Mouse (Mus musculus) forebrain, embryonic 12.5 days (tissue): ENCODE data around the gene Endov. TPM values are rescaled to one million over a fixed set of nuclear protein-coding genes. Genes with fewer than 3 reads are reported as not detected.
A peak's percentile ranks its signal among the peaks of the same experiment; 100 is the strongest.

Source experiments
- ATAC-seq: fragments of 200-750 bp; cut with Nextera tagmentation; 2 replicates; pipeline ENCODE4 v1.8.0; 2017; ENCODE audit warnings: moderate TSS enrichment; ENCODE audit not compliant: low FRiP score
- H3K27ac ChIP-seq: fragments of 300-500 bp; sonication (generic); 2 replicates; pipeline ENCODE4 v1.5.1; 2016; ENCODE audit warnings: mild to moderate bottlenecking
- H3K27me3 ChIP-seq: fragments of 300-500 bp; sonication (generic); 2 replicates; pipeline ENCODE4 v1.6.1; 2016; ENCODE audit warnings: mild to moderate bottlenecking
- H3K36me3 ChIP-seq: fragments of 300-500 bp; sonication (generic); replicated peaks from 2 replicates; pipeline ENCODE4 v1.6.1; 2016; ENCODE audit warnings: mild to moderate bottlenecking
- H3K4me1 ChIP-seq: fragments of 300-500 bp; sonication (generic); 2 replicates; pipeline ENCODE4 v1.6.1; 2016
- H3K4me2 ChIP-seq: fragments of 300-500 bp; sonication (generic); 2 replicates; pipeline ENCODE4 v1.6.1; 2016; ENCODE audit warnings: mild to moderate bottlenecking, moderate library complexity
- H3K4me3 ChIP-seq: fragments of 300-500 bp; sonication (generic); replicated peaks from 2 replicates; pipeline ENCODE4 v1.5.1; 2016; ENCODE audit warnings: mild to moderate bottlenecking
- H3K9ac ChIP-seq: fragments of 300-500 bp; sonication (generic); 2 replicates; pipeline ENCODE4 v1.6.1; 2016; ENCODE audit warnings: mild to moderate bottlenecking
- H3K9me3 ChIP-seq: fragments of 300-500 bp; sonication (generic); 2 replicates; pipeline ENCODE4 v1.6.1; 2016
- WGBS: fragments of 180-500 bp; shearing (Covaris S2); methylation state at CpG from one replicate; pipeline ENCODE4 v1.1.7; 2016; 5-methylcytosine and 5-hydroxymethylcytosine counted together
- polyA plus RNA-seq: library from polyadenylated mRNA; unstranded; fragments of >200 nt; fragmentation: Nextera tagmentation; extraction: Ambion mirVana; gene quantifications from 2 replicates; pipeline ENCODE4 v1.2.1, GENCODE M21; 2016

Endov gene
- polyA plus RNA-seq, 1 experiment from 2014 or later: 23.5 TPM

DNA sequence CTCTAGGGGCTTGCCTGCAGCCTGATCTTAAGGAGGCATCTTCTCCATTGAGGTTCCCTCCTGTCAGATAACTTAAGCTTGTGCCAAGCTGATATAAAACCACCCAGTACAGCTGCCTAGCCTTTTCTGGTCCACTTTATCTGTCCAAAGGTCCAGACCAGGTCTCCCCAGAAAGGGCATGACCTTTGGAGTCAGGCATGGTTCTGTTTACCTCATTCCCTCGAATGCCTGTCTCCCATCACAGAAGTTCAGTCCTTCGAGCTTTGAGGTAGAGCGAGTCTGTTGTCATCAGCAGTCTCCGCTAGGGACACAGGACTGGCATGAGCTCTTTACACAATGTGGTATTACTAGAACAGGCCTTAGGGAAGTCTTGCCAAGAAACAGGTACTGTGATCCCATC is 15.2 kb downstream of the Endov start:
- Histone ChIP-seq H3K36me3 (peaks cover 68% of the 10 kb centered on the region), H3K4me1 (peaks cover 26% of the 10 kb centered on the region)
- WGBS: 92% methylated on average over 4 of the region's 4 CpGs

DNA sequence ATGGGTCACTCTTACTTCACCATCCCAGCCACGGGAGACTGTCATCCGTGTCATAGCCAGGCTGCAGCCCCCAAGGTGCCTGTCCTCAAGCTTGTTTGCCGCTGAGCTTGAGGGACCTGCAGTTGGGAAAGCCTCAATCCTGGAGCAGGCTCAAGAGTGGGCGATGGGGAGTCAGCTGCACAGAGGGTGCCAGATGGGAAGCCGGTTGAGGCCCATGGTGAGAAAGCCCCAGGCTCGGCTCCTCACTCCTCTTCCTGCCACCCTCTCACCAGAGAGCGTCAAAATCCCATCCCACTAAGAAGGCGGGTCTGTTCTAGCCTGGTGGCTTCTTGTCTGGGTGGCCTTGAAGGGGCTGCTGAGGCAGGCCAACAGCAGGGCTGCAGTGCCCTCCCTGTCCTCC is 16.6 kb downstream of the Endov start:
- ATAC-seq: no peak
- H3K27ac ChIP-seq: 0 out of 2 replicates have a peak overlapping the region, but pooled peaks have one; percentile 1
- 90% methylated on average over 8 of the region's 8 CpGs for WGBS
- H3K36me3 ChIP-seq: peaks cover 54% of the 10 kb centered on the region
- peaks cover 35% of the 10 kb centered on the region for H3K4me1 ChIP-seq
- no peak overlapping the region for H3K4me3 ChIP-seq
- no peak overlapping the region for H3K9ac ChIP-seq
- H3K9me3 ChIP-seq: no peaks in the 10 kb centered on the region
- H3K27me3 ChIP-seq: no peaks in the 10 kb centered on the region
- H3K4me2 ChIP-seq: no peak overlapping the region

More for the DNA sequence above, 15.2 kb downstream of the Endov start:
- no peaks in the 10 kb centered on the region for H3K9me3 ChIP-seq
- no peak for ATAC-seq
- H3K27me3 ChIP-seq: no peaks in the 10 kb centered on the region
- H3K4me2 ChIP-seq: no peak overlapping the region
- H3K4me3 ChIP-seq: no peak overlapping the region
- no peak overlapping the region for H3K9ac ChIP-seq
- no peak overlapping the region for H3K27ac ChIP-seq

DNA sequence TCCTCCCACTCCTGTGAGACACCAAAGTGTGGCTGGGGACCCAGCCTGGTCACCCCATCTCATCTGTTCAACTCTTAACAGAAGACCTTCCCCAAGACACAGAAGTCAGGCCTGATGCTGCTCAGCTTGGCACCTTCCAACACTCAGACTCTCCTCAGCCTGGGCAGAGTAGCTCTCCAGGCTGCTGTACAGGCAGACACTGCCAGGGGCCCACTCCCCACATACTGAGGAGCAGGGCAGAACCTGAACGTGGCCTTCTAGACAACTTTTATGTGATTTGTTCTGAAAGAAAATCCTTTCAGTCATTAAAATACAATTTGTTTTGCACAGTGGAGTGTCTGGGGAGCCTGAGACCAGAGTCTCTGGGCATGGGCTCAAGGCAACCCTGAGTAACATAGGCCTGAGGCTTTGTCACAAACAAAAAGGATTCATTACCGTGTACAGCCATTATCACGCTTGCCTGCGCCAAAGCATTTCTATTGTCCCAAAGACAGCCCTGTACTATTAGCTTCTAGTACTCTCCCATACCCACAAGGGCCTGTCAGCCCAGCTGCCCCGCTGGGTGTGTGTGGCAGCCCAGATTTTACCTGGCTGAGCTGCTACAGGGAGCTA is 18.1 kb downstream of the Endov start:
- Histone ChIP-seq H3K4me3 (no peak overlapping the region), H3K27ac (peak overlapping the region; percentile 51), H3K36me3 (peaks cover 40% of the 10 kb centered on the region), H3K9ac (0 out of 2 replicates have a peak overlapping the region, but pooled peaks have one; percentile 7), H3K9me3 (no peaks in the 10 kb centered on the region), H3K4me1 (peaks cover 49% of the 10 kb centered on the region), H3K4me2 (no peak overlapping the region), H3K27me3 (no peaks in the 10 kb centered on the region)
- 46% methylated on average over 5 of the region's 5 CpGs for WGBS
- 0 out of 2 replicates have a peak, but pooled peaks have one; percentile 21 for ATAC-seq

DNA sequence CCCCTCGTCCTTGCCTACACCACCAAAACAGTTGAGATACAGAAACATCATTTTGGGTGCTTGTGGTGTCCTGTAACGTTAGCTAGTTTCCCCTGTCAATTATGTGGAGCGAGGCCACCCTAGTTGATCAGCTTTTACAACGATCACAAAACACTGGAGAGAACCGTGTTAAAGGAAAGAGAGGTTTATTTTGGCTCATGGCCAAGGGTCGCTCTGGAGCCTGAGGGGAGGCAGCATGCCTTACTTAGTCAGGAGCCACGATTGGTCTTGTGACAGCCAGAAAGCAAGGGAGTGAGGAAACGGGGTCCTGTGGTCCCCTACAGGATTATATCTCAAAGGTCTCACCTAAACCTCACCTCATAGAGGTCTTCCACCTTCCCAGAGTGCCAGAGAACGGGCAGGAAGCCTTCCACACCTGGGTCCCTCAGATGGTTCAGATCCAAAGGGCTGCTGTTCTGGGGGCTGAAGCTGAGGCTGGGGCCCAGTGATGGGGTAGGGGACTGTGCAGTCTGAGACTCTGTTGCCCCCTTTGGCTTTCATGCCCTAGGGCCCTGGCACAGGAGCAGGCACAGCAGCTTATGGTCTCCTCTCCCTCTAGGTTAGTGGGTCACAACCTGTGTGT is 22.0 kb downstream of the Endov start:
- Histone ChIP-seq H3K4me1 (peaks cover 77% of the 10 kb centered on the region), H3K4me3 (no peak overlapping the region), H3K27ac (no peak overlapping the region)

GRCm38 (mm10) chr11:119514108-119514860 is 23.1 kb downstream of the Endov start:
- Histone ChIP-seq H3K4me3 (peak overlapping the region; percentile 21; the same call in 1 of the 2 replicates), H3K9ac (peak overlapping the region; percentile 42), H3K27ac (peak overlapping the region; percentile 94), H3K9me3 (no peaks in the 10 kb centered on the region), H3K4me2 (peak overlapping the region; percentile 50), H3K27me3 (0 out of 2 replicates have a peak, but pooled peaks cover 5% of the 10 kb centered on the region), H3K36me3 (no peaks in the 10 kb centered on the region), H3K4me1 (peaks cover 66% of the 10 kb centered on the region)
- 40% methylated on average over 16 of the region's 16 CpGs for WGBS
- ATAC-seq: peak; percentile 12; the same call in 1 of the 2 replicates

More for the DNA sequence above, 22.0 kb downstream of the Endov start:
- 57% methylated on average over 9 of the region's 9 CpGs for WGBS
- H3K4me2 ChIP-seq: no peak overlapping the region
- H3K27me3 ChIP-seq: 0 out of 2 replicates have a peak, but pooled peaks cover 5% of the 10 kb centered on the region
- peaks cover 7% of the 10 kb centered on the region for H3K36me3 ChIP-seq
- H3K9ac ChIP-seq: no peak overlapping the region
- H3K9me3 ChIP-seq: no peaks in the 10 kb centered on the region
- no peak for ATAC-seq

- peaks cover 61% of the 10 kb centered on the region for H3K4me1 ChIP-seq
- peak overlapping the region; percentile 42 for H3K9ac ChIP-seq
- peak overlapping the region; percentile 50 for H3K4me2 ChIP-seq
- WGBS: 1% methylated on average over 21 of the region's 21 CpGs
- ATAC-seq: peak; percentile 86
- H3K27ac ChIP-seq: peak overlapping the region; percentile 94
- H3K4me3 ChIP-seq: peak overlapping the region; percentile 21
- H3K9me3 ChIP-seq: no peaks in the 10 kb centered on the region
- 0 out of 2 replicates have a peak, but pooled peaks cover 5% of the 10 kb centered on the region for H3K27me3 ChIP-seq
- no peaks in the 10 kb centered on the region for H3K36me3 ChIP-seq
Observed at GRCm38 (mm10) chr11:119514967-119515636, 24.0 kb downstream of the Endov start.

DNA sequence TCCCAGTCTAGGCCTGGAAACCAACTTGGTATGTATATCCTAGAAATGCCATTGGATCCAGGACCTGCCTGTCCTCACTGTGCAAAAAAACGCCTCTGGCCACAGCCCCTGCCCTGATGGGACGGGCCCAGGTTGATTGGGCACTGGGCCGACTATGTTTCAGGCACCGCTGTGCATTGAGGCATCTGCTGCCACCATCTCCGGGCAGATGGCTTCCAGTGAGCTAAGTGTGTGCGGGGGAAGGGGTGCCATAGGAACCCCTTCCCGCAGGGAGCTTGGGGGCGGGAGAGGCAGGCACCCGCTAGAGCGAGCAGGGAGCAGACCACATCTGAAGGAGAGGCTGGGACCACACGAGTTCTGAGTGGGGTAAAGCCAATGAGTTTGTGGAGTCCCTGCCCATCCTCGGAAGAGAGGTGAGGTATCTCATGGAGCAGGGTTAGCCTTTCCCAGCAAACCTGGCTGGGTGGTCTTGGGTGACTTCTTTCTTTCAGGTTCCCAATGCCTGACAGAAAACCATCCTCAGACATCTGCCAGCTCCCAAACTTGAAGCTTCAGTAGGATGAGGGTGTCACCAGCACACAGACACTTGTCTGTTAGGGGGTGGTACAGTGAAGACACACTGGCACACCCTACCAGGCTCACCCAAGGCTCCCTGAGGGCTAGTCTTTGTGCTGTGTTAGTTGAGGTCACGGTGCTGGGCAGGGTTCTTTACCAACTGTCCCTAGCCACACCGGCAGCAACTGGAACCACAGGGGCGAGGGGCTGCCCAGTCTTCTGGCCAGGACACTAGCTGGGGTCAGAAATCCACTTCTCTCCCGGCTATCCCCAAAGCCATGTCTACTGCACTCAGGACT is 24.9 kb downstream of the Endov start:
- peak overlapping the region; percentile 42; the same call in 1 of the 2 replicates for H3K9ac ChIP-seq
- peaks cover 55% of the 10 kb centered on the region for H3K4me1 ChIP-seq
- peak overlapping the region; percentile 50 for H3K4me2 ChIP-seq
- peak overlapping the region; percentile 94 for H3K27ac ChIP-seq
- H3K27me3 ChIP-seq: 0 out of 2 replicates have a peak, but pooled peaks cover 9% of the 10 kb centered on the region
- H3K9me3 ChIP-seq: no peaks in the 10 kb centered on the region
- WGBS: 68% methylated on average over 16 of the region's 16 CpGs
- no peaks in the 10 kb centered on the region for H3K36me3 ChIP-seq
- H3K4me3 ChIP-seq: no peak overlapping the region
- peak; percentile 40 for ATAC-seq

- H3K4me1 ChIP-seq: peaks cover 51% of the 10 kb centered on the region
- ATAC-seq: peak; percentile 2; the same call in 1 of the 2 replicates
- H3K9ac ChIP-seq: no peak overlapping the region; the same call in 1 of the 2 replicates
Observed at GRCm38 (mm10) chr11:119516677-119517361, 25.7 kb downstream of the Endov start.

GRCm38 (mm10) chr11:119519387-119519786 is 28.2 kb downstream of the Endov start:
- H3K4me3 ChIP-seq: no peak overlapping the region
- H3K9ac ChIP-seq: no peak overlapping the region
- H3K9me3 ChIP-seq: no peaks in the 10 kb centered on the region
- no peak overlapping the region for H3K27ac ChIP-seq
- H3K4me1 ChIP-seq: peaks cover 31% of the 10 kb centered on the region
- no peak for ATAC-seq
- peaks cover 12% of the 10 kb centered on the region; the same call in 1 of the 2 replicates for H3K27me3 ChIP-seq
- WGBS: 100% methylated on average over 1 of the region's 1 CpGs
- H3K4me2 ChIP-seq: no peak overlapping the region
- H3K36me3 ChIP-seq: no peaks in the 10 kb centered on the region

More at GRCm38 (mm10) chr11:119516677-119517361, 25.7 kb downstream of the Endov start:
- Histone ChIP-seq H3K4me3 (no peak overlapping the region), H3K27ac (peak overlapping the region; percentile 94), H3K9me3 (no peaks in the 10 kb centered on the region), H3K27me3 (0 out of 2 replicates have a peak, but pooled peaks cover 9% of the 10 kb centered on the region), H3K4me2 (no peak overlapping the region), H3K36me3 (no peaks in the 10 kb centered on the region)
- 64% methylated on average over 12 of the region's 12 CpGs for WGBS

GRCm38 (mm10) chr11:119520005-119520712 is 29.0 kb downstream of the Endov start:
- H3K4me3 ChIP-seq: no peak overlapping the region
- no peak for ATAC-seq
- peaks cover 27% of the 10 kb centered on the region for H3K4me1 ChIP-seq
- H3K27me3 ChIP-seq: peaks cover 12% of the 10 kb centered on the region; the same call in 1 of the 2 replicates
- H3K4me2 ChIP-seq: no peak overlapping the region
- H3K27ac ChIP-seq: no peak overlapping the region
- H3K36me3 ChIP-seq: no peaks in the 10 kb centered on the region
- WGBS: 72% methylated on average over 5 of the region's 5 CpGs
- H3K9me3 ChIP-seq: no peaks in the 10 kb centered on the region
- H3K9ac ChIP-seq: no peak overlapping the region
